ENCODE assay signal across 8 mouse cellular contexts in the genomic region with DNA sequence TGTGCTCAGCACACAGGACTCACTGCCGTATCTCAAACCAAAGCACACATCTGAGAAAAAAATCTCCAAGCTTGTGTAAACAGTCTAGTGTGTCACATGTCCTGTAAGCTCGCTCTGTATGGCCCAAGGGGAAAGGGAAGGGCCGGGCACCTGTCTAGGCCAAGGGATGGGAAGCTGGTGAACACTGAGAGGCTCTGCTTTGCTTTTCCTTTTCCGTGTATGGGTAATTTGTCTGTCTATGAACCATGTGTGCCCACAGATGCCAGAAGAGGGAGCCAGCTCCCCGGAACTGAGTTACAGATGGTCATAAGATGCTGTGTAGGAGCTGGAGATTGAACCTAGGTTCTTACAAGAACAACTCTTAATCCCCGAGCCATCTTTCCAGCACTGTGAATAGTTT. TPM values are rescaled to one million over a fixed set of nuclear protein-coding genes. Genes with fewer than 3 reads are reported as not detected.
A peak's percentile ranks its signal among the peaks of the same experiment; 100 is the strongest.
DNase-seq lines count a peak whose midpoint lies in the region; ATAC-seq and TF ChIP-seq lines count a peak whose summit lies in the region.

No protein-coding gene starts in this region.

- DNase-seq in forebrain, postnatal 0 days = peak; percentile 26
- DNase-seq in testis, postnatal 10 days (ENCODE audit: low spot score) = peak; percentile 56
- DNase-seq in testis, postnatal 14 days (ENCODE audit: low spot score) = no peak
- DNase-seq in liver, postnatal 0 days = peak; percentile 55
- DNase-seq in Muller cell, postnatal 12 days (ENCODE audit: inconsistent ontology term) = no peak

- H3K36me3 ChIP-seq in forebrain, postnatal 0 days (ENCODE audit: insufficient read depth) = peaks cover 72% of the 10 kb centered on the region
- peaks cover 91% of the 10 kb centered on the region for H3K36me3 ChIP-seq in forebrain, embryonic 12.5 days (replicated peaks)
- peaks cover 76% of the 10 kb centered on the region for H3K36me3 ChIP-seq in liver, postnatal 0 days (replicated peaks; ENCODE audit: insufficient read depth, low read length)
- H3K36me3 ChIP-seq in stomach, embryonic 15.5 days = peaks cover 45% of the 10 kb centered on the region

- H3K27me3 ChIP-seq in forebrain, postnatal 0 days (ENCODE audit: insufficient read depth, low read length) = no peaks in the 10 kb centered on the region
- no peaks in the 10 kb centered on the region for H3K27me3 ChIP-seq in forebrain, embryonic 12.5 days
- H3K27me3 ChIP-seq in liver, postnatal 0 days (ENCODE audit: insufficient read depth, low read length) = no peaks in the 10 kb centered on the region
- H3K27me3 ChIP-seq in stomach, embryonic 15.5 days (replicated peaks) = no peaks in the 10 kb centered on the region

- H3K9me3 ChIP-seq in forebrain, postnatal 0 days (ENCODE audit: low read length) = no peaks in the 10 kb centered on the region
- H3K9me3 ChIP-seq in forebrain, embryonic 12.5 days = no peaks in the 10 kb centered on the region
- no peaks in the 10 kb centered on the region for H3K9me3 ChIP-seq in liver, postnatal 0 days (ENCODE audit: low read length)
- no peaks in the 10 kb centered on the region for H3K9me3 ChIP-seq in stomach, embryonic 15.5 days

- no peaks in the 10 kb centered on the region for H3K4me1 ChIP-seq in forebrain, postnatal 0 days (ENCODE audit: insufficient read depth)
- no peaks in the 10 kb centered on the region for H3K4me1 ChIP-seq in forebrain, embryonic 12.5 days
- H3K4me1 ChIP-seq in liver, postnatal 0 days (ENCODE audit: insufficient read depth) = no peaks in the 10 kb centered on the region; the same call in 1 of the 2 replicates
- no peaks in the 10 kb centered on the region for H3K4me1 ChIP-seq in stomach, embryonic 15.5 days

- no peak for TF ChIP-seq EP300 in liver, postnatal 0 days (IDR thresholded peaks at IDR 0.05; ENCODE audit: low read depth)

- no peak overlapping the region for H3K9ac ChIP-seq in forebrain, postnatal 0 days
- H3K9ac ChIP-seq in forebrain, embryonic 12.5 days = no peak overlapping the region
- no peak overlapping the region for H3K9ac ChIP-seq in liver, postnatal 0 days (replicated peaks)
- no peak overlapping the region for H3K9ac ChIP-seq in stomach, embryonic 15.5 days

- TF ChIP-seq CTCF in forebrain, postnatal 0 days (IDR thresholded peaks at IDR 0.05; ENCODE audit: low read depth) = peak; percentile 44
- peak; percentile 72 for TF ChIP-seq CTCF in liver, postnatal 0 days (IDR thresholded peaks at IDR 0.05; ENCODE audit: low read depth)

- no peak overlapping the region for H3K4me3 ChIP-seq in forebrain, postnatal 0 days (ENCODE audit: low read depth, low read length)
- no peak overlapping the region for H3K4me3 ChIP-seq in forebrain, embryonic 12.5 days (replicated peaks)
- no peak overlapping the region for H3K4me3 ChIP-seq in liver, postnatal 0 days (ENCODE audit: low read depth, low read length)
- H3K4me3 ChIP-seq in stomach, embryonic 15.5 days (replicated peaks) = no peak overlapping the region

- no peak; the same call in 1 of the 2 replicates for ATAC-seq in forebrain, postnatal 0 days
- no peak for ATAC-seq in forebrain, embryonic 12.5 days (ENCODE audit: low FRiP score)
- ATAC-seq in hematopoietic stem cell, adult 5-6 weeks (replicated peaks in 1 of 2; ENCODE audit: insufficient read depth in 1 of 2, low FRiP score in 2 of 2, low TSS enrichment in 1 of 2, low read depth in 1 of 2, poor library complexity in 2 of 2, severe bottlenecking in 2 of 2) = peak; percentile 49 to 59
- peak; percentile 49 for ATAC-seq in liver, postnatal 0 days
- ATAC-seq in stomach, embryonic 15.5 days (ENCODE audit: insufficient read depth, low FRiP score, low read depth) = peak; percentile 87

- WGBS in forebrain, postnatal 0 days = 77% methylated on average over 6 of the region's 6 CpGs
- WGBS in forebrain, embryonic 12.5 days = 82% methylated on average over 6 of the region's 6 CpGs
- WGBS in liver, postnatal 0 days (ENCODE audit: insufficient replicate concordance) = 54% methylated on average over 6 of the region's 6 CpGs
- WGBS in stomach, embryonic 15.5 days = 57% methylated on average over 6 of the region's 6 CpGs

- no peak overlapping the region for H3K27ac ChIP-seq in forebrain, postnatal 0 days (ENCODE audit: low read depth, low read length)
- no peak overlapping the region for H3K27ac ChIP-seq in forebrain, embryonic 12.5 days
- no peak overlapping the region for H3K27ac ChIP-seq in liver, postnatal 0 days (ENCODE audit: low read depth)
- no peak overlapping the region for H3K27ac ChIP-seq in stomach, embryonic 15.5 days

- no peak overlapping the region for H3K4me2 ChIP-seq in forebrain, postnatal 0 days (ENCODE audit: low read depth)
- H3K4me2 ChIP-seq in forebrain, embryonic 12.5 days = no peak overlapping the region
- no peak overlapping the region for H3K4me2 ChIP-seq in liver, postnatal 0 days (ENCODE audit: low read depth, low read length)
- H3K4me2 ChIP-seq in stomach, embryonic 15.5 days = no peak overlapping the region

RNA-seq across cellular contexts. Expression of gene Usp39, which starts 18.7 kb away (rescaled TPM):
- total RNA-seq in forebrain, postnatal 0 days (2014; rRNA removed) = 52.6 and 52.7 TPM in 2 replicates
- polyA plus RNA-seq in forebrain, postnatal 0 days (2015; fragmentation: Nextera tagmentation; extraction: Ambion mirVana) = 39.0 and 42.8 TPM in 2 replicates
- polyA plus RNA-seq in forebrain, embryonic 12.5 days (2016; fragmentation: Nextera tagmentation; extraction: Ambion mirVana) = 74.0 and 76.4 TPM in 2 replicates
- total RNA-seq in hematopoietic stem cell, adult 5-6 weeks (2017) = 66.7 and 82.2 TPM in 2 replicates
- 21.1 and 21.7 TPM in 2 replicates for polyA plus RNA-seq in liver, postnatal 0 days (2015; fragmentation: Nextera tagmentation; extraction: Ambion mirVana)
- polyA plus RNA-seq in stomach, embryonic 15.5 days (2015; fragmentation: Nextera tagmentation; extraction: Ambion mirVana) = 38.3 and 39.9 TPM in 2 replicates

RNA-seq across cellular contexts. Expression of gene 0610030E20Rik, which starts 20.8 kb away (rescaled TPM):
- 6.5 and 10.9 TPM in 2 replicates for total RNA-seq in forebrain, postnatal 0 days (2014; rRNA removed)
- 9.7 and 15.4 TPM in 2 replicates for polyA plus RNA-seq in forebrain, postnatal 0 days (2015; fragmentation: Nextera tagmentation; extraction: Ambion mirVana)
- polyA plus RNA-seq in forebrain, embryonic 12.5 days (2016; fragmentation: Nextera tagmentation; extraction: Ambion mirVana) = 28.5 and 30.4 TPM in 2 replicates
- 23.4 and 24.6 TPM in 2 replicates for total RNA-seq in hematopoietic stem cell, adult 5-6 weeks (2017)
- 13.0 and 13.3 TPM in 2 replicates for polyA plus RNA-seq in liver, postnatal 0 days (2015; fragmentation: Nextera tagmentation; extraction: Ambion mirVana)
- polyA plus RNA-seq in stomach, embryonic 15.5 days (2015; fragmentation: Nextera tagmentation; extraction: Ambion mirVana) = 25.7 and 28.2 TPM in 2 replicates

RNA-seq across cellular contexts. Expression of gene Sftpb, which starts 21.9 kb away (rescaled TPM):
- total RNA-seq in forebrain, postnatal 0 days (2014; rRNA removed) = not detected in 2 replicates
- 0.16 and 0.21 TPM in 2 replicates for polyA plus RNA-seq in forebrain, postnatal 0 days (2015; fragmentation: Nextera tagmentation; extraction: Ambion mirVana)
- not detected in 2 replicates for polyA plus RNA-seq in forebrain, embryonic 12.5 days (2016; fragmentation: Nextera tagmentation; extraction: Ambion mirVana)
- total RNA-seq in hematopoietic stem cell, adult 5-6 weeks (2017) = not detected in 2 replicates
- polyA plus RNA-seq in liver, postnatal 0 days (2015; fragmentation: Nextera tagmentation; extraction: Ambion mirVana) = 0.16 and 0.20 TPM in 2 replicates
- 0.10 TPM in 1 of 2 replicates, not detected in the other for polyA plus RNA-seq in stomach, embryonic 15.5 days (2015; fragmentation: Nextera tagmentation; extraction: Ambion mirVana)

RNA-seq across cellular contexts. Expression of gene Tmem150a, which starts 29.0 kb away (rescaled TPM):
- 22.9 and 24.3 TPM in 2 replicates for total RNA-seq in forebrain, postnatal 0 days (2014; rRNA removed)
- 17.2 and 17.5 TPM in 2 replicates for polyA plus RNA-seq in forebrain, postnatal 0 days (2015; fragmentation: Nextera tagmentation; extraction: Ambion mirVana)
- 4.0 and 4.1 TPM in 2 replicates for polyA plus RNA-seq in forebrain, embryonic 12.5 days (2016; fragmentation: Nextera tagmentation; extraction: Ambion mirVana)
- total RNA-seq in hematopoietic stem cell, adult 5-6 weeks (2017) = 1.1 and 1.2 TPM in 2 replicates
- polyA plus RNA-seq in liver, postnatal 0 days (2015; fragmentation: Nextera tagmentation; extraction: Ambion mirVana) = 92.3 and 113 TPM in 2 replicates
- polyA plus RNA-seq in stomach, embryonic 15.5 days (2015; fragmentation: Nextera tagmentation; extraction: Ambion mirVana) = 14.8 and 15.4 TPM in 2 replicates

RNA-seq across cellular contexts. Expression of gene Rnf181, which starts 40.5 kb away (rescaled TPM):
- 66.9 and 76.3 TPM in 2 replicates for total RNA-seq in forebrain, postnatal 0 days (2014; rRNA removed)
- 117 and 124 TPM in 2 replicates for polyA plus RNA-seq in forebrain, postnatal 0 days (2015; fragmentation: Nextera tagmentation; extraction: Ambion mirVana)
- polyA plus RNA-seq in forebrain, embryonic 12.5 days (2016; fragmentation: Nextera tagmentation; extraction: Ambion mirVana) = 97.4 and 97.5 TPM in 2 replicates
- total RNA-seq in hematopoietic stem cell, adult 5-6 weeks (2017) = 55.9 and 56.8 TPM in 2 replicates
- 61.0 and 63.2 TPM in 2 replicates for polyA plus RNA-seq in liver, postnatal 0 days (2015; fragmentation: Nextera tagmentation; extraction: Ambion mirVana)
- 123 and 132 TPM in 2 replicates for polyA plus RNA-seq in stomach, embryonic 15.5 days (2015; fragmentation: Nextera tagmentation; extraction: Ambion mirVana)

Comparison
In these comparisons a context has a peak if more than half of its experiments do, and no peak if none do; other contexts are left out.
1. DNase-seq: peak in forebrain, postnatal 0 days (single experiment), testis, postnatal 10 days (single experiment) and liver, postnatal 0 days (single experiment); none in testis, postnatal 14 days (single experiment) and Muller cell, postnatal 12 days (single experiment).
2. ATAC-seq: peak in hematopoietic stem cell, adult 5-6 weeks (2 of 2), liver, postnatal 0 days (single experiment) and stomach, embryonic 15.5 days (single experiment); none in forebrain, postnatal 0 days (single experiment) and forebrain, embryonic 12.5 days (single experiment).